Comparison of ENCODE assay signal across 8 mouse cellular contexts in genomic region chr5:16047452-16048191, GRCm38 (mm10).
A peak's percentile ranks its signal among the peaks of the same experiment; 100 is the strongest.
DNase-seq lines count a peak whose midpoint lies in the region; ATAC-seq and TF ChIP-seq lines count a peak whose summit lies in the region.

No protein-coding gene starts in this region.

- ATAC-seq in heart, embryonic 12.5 days (ENCODE audit: insufficient number of reproducible peaks, low FRiP score), result no peak
- peak; percentile 87 for ATAC-seq in stomach, postnatal 0 days (ENCODE audit: low FRiP score, low TSS enrichment)
- ATAC-seq in megakaryocyte-erythroid progenitor cell, adult 5-6 weeks (replicated peaks; ENCODE audit: low FRiP score, low TSS enrichment, poor library complexity, severe bottlenecking), result no peak

- H3K4me3 ChIP-seq in heart, embryonic 12.5 days, result no peak overlapping the region
- 0 out of 2 replicates have a peak overlapping the region, but pooled peaks have one; percentile 2 for H3K4me3 ChIP-seq in stomach, postnatal 0 days (ENCODE audit: low read depth, low read length)

- no peak for TF ChIP-seq EP300 in stomach, postnatal 0 days (optimal IDR thresholded peaks at IDR 0.05)

- H3K4me1 ChIP-seq in heart, embryonic 12.5 days (replicated peaks), result peaks cover 7% of the 10 kb centered on the region; the same call in 1 of the 2 replicates
- H3K4me1 ChIP-seq in stomach, postnatal 0 days (replicated peaks; ENCODE audit: control insufficient read depth, insufficient read depth), result no peaks in the 10 kb centered on the region

- WGBS in heart, embryonic 12.5 days, result 56% methylated on average over 10 of the region's 10 CpGs
- 28% methylated on average over 10 of the region's 10 CpGs for WGBS in stomach, postnatal 0 days

- no peak for TF ChIP-seq CTCF in stomach, postnatal 0 days (IDR thresholded peaks at IDR 0.05; ENCODE audit: low read depth)

- no peak overlapping the region for H3K9ac ChIP-seq in heart, embryonic 12.5 days
- H3K9ac ChIP-seq in stomach, postnatal 0 days (ENCODE audit: low read length), result no peak overlapping the region

- H3K27ac ChIP-seq in heart, embryonic 12.5 days (ENCODE audit: poor library complexity, severe bottlenecking), result peak overlapping the region; percentile 43; the same call in 1 of the 2 replicates
- H3K27ac ChIP-seq in stomach, postnatal 0 days (replicated peaks), result peak overlapping the region; percentile 63

- H3K4me2 ChIP-seq in heart, embryonic 12.5 days, result 0 out of 2 replicates have a peak overlapping the region, but pooled peaks have one; percentile 19
- peak overlapping the region; percentile 27 for H3K4me2 ChIP-seq in stomach, postnatal 0 days (replicated peaks; ENCODE audit: low read depth)

- H3K27me3 ChIP-seq in heart, embryonic 12.5 days (replicated peaks), result no peaks in the 10 kb centered on the region
- no peaks in the 10 kb centered on the region for H3K27me3 ChIP-seq in stomach, postnatal 0 days (ENCODE audit: control insufficient read depth, insufficient read depth, low read length)

- no peaks in the 10 kb centered on the region for H3K9me3 ChIP-seq in heart, embryonic 12.5 days (replicated peaks)
- H3K9me3 ChIP-seq in stomach, postnatal 0 days (ENCODE audit: control insufficient read depth, low read length), result no peaks in the 10 kb centered on the region

- no peaks in the 10 kb centered on the region for H3K36me3 ChIP-seq in heart, embryonic 12.5 days
- no peaks in the 10 kb centered on the region for H3K36me3 ChIP-seq in stomach, postnatal 0 days (ENCODE audit: control insufficient read depth, insufficient read depth, low read length)

- peak; percentile 10 for DNase-seq in right cerebral cortex, postnatal 25 days
- DNase-seq in right cerebral cortex, adult 18-20 months, result no peak
- DNase-seq in kidney, postnatal 25 days, result peak; percentile 22 to 45
- peak; percentile 16 for DNase-seq in stomach, postnatal 0 days (ENCODE audit: low spot score)
- DNase-seq in layer of hippocampus, adult 18-20 months (ENCODE audit: low spot score in 2 of 2), result no peak
- DNase-seq in adrenal gland, adult 2 months, result no peak

Comparison
In these comparisons a context has a peak if more than half of its experiments do, and no peak if none do; other contexts are left out.
1. DNase-seq: peak in right cerebral cortex, postnatal 25 days (single experiment), kidney, postnatal 25 days (2 of 2) and stomach, postnatal 0 days (single experiment); none in right cerebral cortex, adult 18-20 months (single experiment), layer of hippocampus, adult 18-20 months (0 of 2) and adrenal gland, adult 2 months (single experiment).